In the genomic region with DNA sequence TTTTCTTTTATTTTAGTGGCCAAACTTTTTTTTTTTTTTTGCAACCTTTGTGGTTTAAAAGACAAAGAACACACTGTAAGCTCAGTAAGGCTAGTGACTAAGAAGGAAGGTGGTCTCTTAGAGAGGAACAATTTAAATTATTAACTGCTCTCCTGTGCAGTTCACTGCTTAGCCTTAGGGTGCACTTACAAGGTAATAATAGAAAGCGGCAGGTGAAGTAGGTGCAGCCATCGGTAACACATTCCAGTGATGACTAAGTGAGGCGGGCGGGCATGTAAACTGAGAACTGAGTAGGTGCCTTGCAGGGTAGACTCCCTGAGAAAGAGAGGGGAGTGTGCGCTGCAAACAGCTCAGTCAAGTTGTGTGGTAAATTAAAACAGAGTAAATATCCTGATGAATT, we compare ENCODE assay signal across 8 mouse cellular contexts. TPM values are rescaled to one million over a fixed set of nuclear protein-coding genes. Genes with fewer than 3 reads are reported as not detected.
DNase-seq lines count a peak whose midpoint lies in the region; ATAC-seq lines count a peak whose summit lies in the region.

No protein-coding gene starts in this region.

- H3K4me2 ChIP-seq in forebrain, embryonic 16.5 days (ENCODE audit: low read length), result peak overlapping the region; percentile 76
- peak overlapping the region; percentile 65 for H3K4me2 ChIP-seq in midbrain, embryonic 16.5 days (ENCODE audit: low read length)

- ATAC-seq in forebrain, embryonic 16.5 days, result no peak
- no peak for ATAC-seq in midbrain, embryonic 16.5 days

- peaks cover 28% of the 10 kb centered on the region for H3K4me1 ChIP-seq in forebrain, embryonic 16.5 days (replicated peaks; ENCODE audit: control insufficient read depth, insufficient read depth, low read length)
- peaks cover 36% of the 10 kb centered on the region for H3K4me1 ChIP-seq in midbrain, embryonic 16.5 days (ENCODE audit: control insufficient read depth, insufficient read depth, low read length)

- H3K4me3 ChIP-seq in forebrain, embryonic 16.5 days (replicated peaks; ENCODE audit: low read length), result peak overlapping the region; percentile 28
- H3K4me3 ChIP-seq in midbrain, embryonic 16.5 days (ENCODE audit: low read depth, low read length), result peak overlapping the region; percentile 55

- peak overlapping the region; percentile 32; the same call in 1 of the 2 replicates for H3K9ac ChIP-seq in forebrain, embryonic 16.5 days (replicated peaks; ENCODE audit: low read depth, low read length)
- H3K9ac ChIP-seq in midbrain, embryonic 16.5 days (ENCODE audit: low read depth, low read length), result peak overlapping the region; percentile 57; the same call in 1 of the 2 replicates

- H3K36me3 ChIP-seq in forebrain, embryonic 16.5 days (ENCODE audit: control insufficient read depth, insufficient read depth), result peaks cover 2% of the 10 kb centered on the region; the same call in 1 of the 2 replicates
- H3K36me3 ChIP-seq in midbrain, embryonic 16.5 days (ENCODE audit: control insufficient read depth, insufficient read depth, low read length), result no peaks in the 10 kb centered on the region

- 59% methylated on average over 5 of the region's 5 CpGs for WGBS in forebrain, embryonic 16.5 days
- 68% methylated on average over 5 of the region's 5 CpGs for WGBS in midbrain, embryonic 16.5 days

- no peaks in the 10 kb centered on the region for H3K9me3 ChIP-seq in forebrain, embryonic 16.5 days (ENCODE audit: control insufficient read depth, low read length)
- H3K9me3 ChIP-seq in midbrain, embryonic 16.5 days (replicated peaks; ENCODE audit: control insufficient read depth, low read length, poor library complexity, severe bottlenecking), result no peaks in the 10 kb centered on the region

- intact Hi-C loops in left cerebral cortex, postnatal 10 days (cut with DNase I), result no loop called here

- H3K27ac ChIP-seq in forebrain, embryonic 16.5 days (ENCODE audit: low read length), result no peak overlapping the region
- no peak overlapping the region for H3K27ac ChIP-seq in midbrain, embryonic 16.5 days (ENCODE audit: low read length)

- peak; percentile 45 for DNase-seq in urinary bladder, postnatal 14 days (ENCODE audit: low spot score)
- no peak for DNase-seq in urinary bladder, postnatal 25 days (ENCODE audit: low spot score)
- DNase-seq in kidney, postnatal 4 days, result peak; percentile 24 to 53
- DNase-seq in layer of hippocampus, adult 8-10 months (ENCODE audit: low spot score in 2 of 2), result no peak
- no peak for DNase-seq in left cerebral cortex, postnatal 10 days (ENCODE audit: extremely low spot score in 1 of 2, low spot score in 2 of 2)
- no peak for DNase-seq in gastrocnemius, postnatal 25 days

- H3K27me3 ChIP-seq in forebrain, embryonic 16.5 days (replicated peaks; ENCODE audit: control insufficient read depth, insufficient read depth, low read length), result no peaks in the 10 kb centered on the region
- H3K27me3 ChIP-seq in midbrain, embryonic 16.5 days (ENCODE audit: control insufficient read depth, insufficient read depth, low read depth, low read length), result no peaks in the 10 kb centered on the region

RNA-seq across cellular contexts. Expression of a gene that starts 1.4 kb away (rescaled TPM):
- polyA plus RNA-seq in forebrain, embryonic 16.5 days (2015; fragmentation: Nextera tagmentation; extraction: Ambion mirVana), result 19.1 and 22.5 TPM in 2 replicates
- 16.1 and 16.2 TPM in 2 replicates for polyA plus RNA-seq in midbrain, embryonic 16.5 days (2015; fragmentation: Nextera tagmentation; extraction: Ambion mirVana)
- total RNA-seq in layer of hippocampus, adult 8-10 months (2022), result 10 to 100 TPM in 2 of 4 experiments, 1 to 10 TPM in 2; 8.8 to 15.2 (median 12.2) TPM
- total RNA-seq in left cerebral cortex, postnatal 10 days (2021), result 10 to 100 TPM in 1 of 2 experiments, 1 to 10 TPM in 1; 7.2 to 11.8 TPM
- total RNA-seq in gastrocnemius, postnatal 25 days (2021), result 10 to 100 TPM in 1 of 2 experiments, 1 to 10 TPM in 1; 9.0 to 11.9 TPM

RNA-seq across cellular contexts. Expression of a gene that starts 4.9 kb away (rescaled TPM):
- polyA plus RNA-seq in forebrain, embryonic 16.5 days (2015; fragmentation: Nextera tagmentation; extraction: Ambion mirVana), result 122 and 125 TPM in 2 replicates
- 135 and 137 TPM in 2 replicates for polyA plus RNA-seq in midbrain, embryonic 16.5 days (2015; fragmentation: Nextera tagmentation; extraction: Ambion mirVana)
- 100 to 1,000 TPM; 281 to 326 (median 296) TPM for total RNA-seq in layer of hippocampus, adult 8-10 months (2022)
- 100 to 1,000 TPM; 326 to 342 TPM for total RNA-seq in left cerebral cortex, postnatal 10 days (2021)
- total RNA-seq in gastrocnemius, postnatal 25 days (2021), result 10 to 100 TPM; 30.1 to 32.3 TPM

RNA-seq across cellular contexts. Expression of a gene that starts 17.2 kb away (rescaled TPM):
- polyA plus RNA-seq in forebrain, embryonic 16.5 days (2015; fragmentation: Nextera tagmentation; extraction: Ambion mirVana), result not detected in 2 replicates
- not detected in 2 replicates for polyA plus RNA-seq in midbrain, embryonic 16.5 days (2015; fragmentation: Nextera tagmentation; extraction: Ambion mirVana)
- under 1 TPM in 1 of 4 experiments, not detected in 3; 0.09 TPM for total RNA-seq in layer of hippocampus, adult 8-10 months (2022)
- under 1 TPM in 1 of 2 experiments, not detected in 1; 0.11 TPM for total RNA-seq in left cerebral cortex, postnatal 10 days (2021)
- not detected for total RNA-seq in gastrocnemius, postnatal 25 days (2021)

Comparison
In these comparisons a context has a peak if more than half of its experiments do, and no peak if none do; other contexts are left out.
1. DNase-seq: peak in urinary bladder, postnatal 14 days (single experiment) and kidney, postnatal 4 days (2 of 2); none in urinary bladder, postnatal 25 days (single experiment), layer of hippocampus, adult 8-10 months (0 of 2), left cerebral cortex, postnatal 10 days (0 of 2) and gastrocnemius, postnatal 25 days (single experiment).
2. RNA of a gene that starts 4.9 kb away (total RNA-seq): 326 to 342 TPM in left cerebral cortex, postnatal 10 days and 281 to 326 TPM in layer of hippocampus, adult 8-10 months; 30.1 to 32.3 TPM in gastrocnemius, postnatal 25 days; every median in the first group is over 4 times any median in the second.